Mouse (Mus musculus): ENCODE data around the gene Gm21409.
"Not testable (repeated sequence)": the region's sequence is repeated elsewhere in the genome, so short reads cannot be mapped to it uniquely, and the experiment has no call there.

Gm21409 gene

GRCm38 (mm10) chrY:84746385-84746784 lies at the start of gene Gm21409:
TSS of gene Gm21409 (plus strand) at chrY:84746685.
- DNase-seq (ENCODE audit: low spot score in 2 of 2) = not testable (repeated sequence)
